Mouse (Mus musculus) cerebellum, adult 2 months (tissue): ENCODE measurements around the gene Mob3a. TPM values are rescaled to one million over a fixed set of nuclear protein-coding genes. Genes with fewer than 3 reads are reported as not detected.

Experiments used
- DNase-seq, 2 experiments: peaks; one replicate each; pipeline ENCODE4 v3.0.0; 2021
- H3K27ac ChIP-seq: fragments of 200-500 bp; 2 replicates; pipeline ENCODE4 v1.5.1; 2012; ENCODE audit warnings: low read length, control low read depth, inconsistent platforms; ENCODE audit not compliant: insufficient read depth
- H3K27me3 ChIP-seq: fragments of 200-500 bp; 2 replicates; pipeline ENCODE4 v1.6.1; 2012; ENCODE audit warnings: inconsistent platforms, mild to moderate bottlenecking, low read length, moderate library complexity; ENCODE audit not compliant: control insufficient read depth, insufficient read depth
- H3K4me1 ChIP-seq: fragments of 200-500 bp; 2 replicates; pipeline ENCODE4 v1.6.1; 2011; ENCODE audit warnings: low read length; ENCODE audit not compliant: control insufficient read depth, insufficient read depth
- H3K4me3 ChIP-seq: fragments of 200-500 bp; replicated peaks from 2 replicates; pipeline ENCODE3; 2011; ENCODE audit warnings: mild to moderate bottlenecking, low read depth, low read length, control low read depth; ENCODE audit not compliant: insufficient read depth
- CTCF ChIP-seq: fragments of 200-500 bp; IDR thresholded peaks from 2 replicates; pipeline ENCODE4 v1.5.1; 2011; ENCODE audit warnings: low read depth, mild to moderate bottlenecking, control low read depth, low read length, moderate library complexity, borderline replicate concordance; ENCODE audit not compliant: insufficient read depth
- POLR2A ChIP-seq: fragments of 200-500 bp; IDR thresholded peaks from 2 replicates; pipeline ENCODE4 v1.6.1; 2011; ENCODE audit warnings: low read length, control low read depth, borderline replicate concordance; ENCODE audit not compliant: insufficient read depth
- WGBS: fragments of 180-500 bp; shearing (Covaris S2); methylation state at CpG from one replicate; pipeline ENCODE4 v1.1.7; 2018; 5-methylcytosine and 5-hydroxymethylcytosine counted together
- polyA plus RNA-seq: library from polyadenylated mRNA; depleted of rRNA; stranded (reverse); fragments of >200 nt; gene quantifications from 2 replicates; pipeline ENCODE4 v1.2.3, GENCODE M21; 2012

Mob3a gene
- polyA plus RNA-seq, 1 experiment = 12.6 TPM

- TF ChIP-seq POLR2A = no peak
- no peak for TF ChIP-seq CTCF
- no peak for DNase-seq
- Histone ChIP-seq H3K27ac (peak overlapping the region; percentile 95), H3K4me3 (no peak overlapping the region), H3K4me1 (peaks cover 36% of the 10 kb centered on the region), H3K27me3 (no peaks in the 10 kb centered on the region)
- 27% methylated on average over 9 of the region's 10 CpGs for WGBS
Measured at GRCm38 (mm10) chr10:80678601-80679377, 23.0 kb downstream of the Mob3a start.

- Histone ChIP-seq H3K4me1 (peaks cover 42% of the 10 kb centered on the region), H3K4me3 (peak within 1 kb of the TSS; percentile 65), H3K27ac (peak within 1 kb of the TSS; percentile 95), H3K27me3 (no peaks in the 10 kb centered on the region)
- TF ChIP-seq CTCF = no peak
- no peak for TF ChIP-seq POLR2A
- peak; percentile 88 to 90 for DNase-seq
- WGBS = 1% methylated on average over 8 of the region's 8 CpGs
Measured at GRCm38 (mm10) chr10:80677942-80678436, 23.8 kb downstream of the Mob3a start, which contains the start of gene Mknk2. TSS of gene Mknk2 (minus strand) at chr10:80678112.

DNA sequence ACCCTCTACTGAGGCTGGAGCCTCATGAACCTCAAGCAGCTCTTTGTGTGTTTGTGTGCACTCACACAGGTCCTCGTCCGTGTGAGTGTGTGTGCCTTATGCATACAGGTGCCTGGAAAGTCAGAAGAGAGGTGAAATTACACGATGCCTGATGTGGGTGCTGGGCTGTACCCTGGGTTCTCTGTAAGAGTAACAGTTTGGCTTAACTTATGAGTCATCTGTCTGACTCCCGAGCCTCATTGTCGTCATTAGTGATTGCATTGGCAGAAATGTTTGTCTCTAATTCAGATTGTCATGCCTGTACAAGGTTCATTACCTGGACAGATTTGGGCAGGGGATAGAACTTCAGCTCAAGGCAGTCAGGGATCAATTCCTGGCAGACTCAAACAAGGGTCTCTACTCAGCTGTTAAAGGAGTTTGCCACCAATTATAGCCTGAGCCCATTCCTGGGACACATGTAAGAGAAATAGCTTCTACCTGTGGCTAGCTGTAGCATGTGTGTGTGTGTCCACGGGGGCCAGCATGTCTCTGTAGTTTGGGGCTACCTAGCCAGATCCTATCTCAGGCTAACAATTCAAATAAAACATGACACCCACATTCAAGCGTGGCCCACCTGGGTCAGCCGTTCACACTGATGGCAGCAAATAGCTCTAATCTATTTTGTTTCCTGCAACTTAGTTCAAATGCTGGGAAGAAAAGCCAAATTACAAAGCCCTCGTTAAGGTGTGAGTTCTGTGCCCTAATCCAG is 24.5 kb downstream of the Mob3a start:
- peaks cover 49% of the 10 kb centered on the region for H3K4me1 ChIP-seq
- 14% methylated on average over 9 of the region's 9 CpGs for WGBS

DNA sequence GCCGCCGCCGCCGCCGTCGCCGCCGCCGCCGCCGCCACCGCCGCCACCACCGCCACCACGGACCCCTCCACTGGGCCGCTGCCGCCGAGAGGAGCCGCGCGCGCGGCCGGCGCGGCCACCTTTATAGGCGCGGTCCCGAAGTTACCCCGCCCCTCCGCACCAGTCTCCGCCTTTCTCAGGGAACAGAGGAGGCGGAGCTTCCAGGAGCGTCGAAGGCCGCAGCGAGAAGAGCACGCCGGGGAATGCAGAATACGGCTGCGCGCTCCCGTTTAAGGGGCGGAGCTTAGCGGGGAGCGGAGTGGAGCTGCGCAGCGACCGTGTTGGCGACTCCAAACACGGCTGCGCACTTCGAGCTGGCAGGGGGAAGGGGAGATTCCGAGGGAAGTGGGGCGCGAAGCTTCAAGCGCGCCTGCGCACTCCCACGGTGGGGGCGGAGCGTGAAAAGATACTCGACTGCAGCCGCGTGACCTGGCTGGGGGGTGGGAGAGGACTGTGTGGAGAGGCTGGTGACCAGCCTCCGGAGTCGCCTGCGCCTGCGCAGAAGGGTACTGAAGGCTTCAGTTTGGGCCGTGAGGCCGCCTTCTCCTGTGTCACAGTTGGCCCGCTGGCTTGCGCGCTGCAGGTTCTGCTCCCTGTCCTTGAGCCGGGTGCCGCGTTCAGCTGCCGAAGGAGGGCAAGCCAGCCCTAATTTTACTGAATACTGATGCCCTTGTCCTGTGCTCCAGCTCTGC is 25.4 kb downstream of the Mob3a start:
- no peaks in the 10 kb centered on the region for H3K27me3 ChIP-seq
- H3K4me3 ChIP-seq = peak overlapping the region; percentile 80
- TF ChIP-seq CTCF (no peak), POLR2A (peak; percentile 100)
- H3K4me1 ChIP-seq = peaks cover 59% of the 10 kb centered on the region
- DNase-seq = peak; percentile 100
- under 1% methylated on average over 65 of the region's 78 CpGs for whole genome bisulfite sequencing
- peak overlapping the region; percentile 95 for H3K27ac ChIP-seq

More for the DNA sequence above, 24.5 kb downstream of the Mob3a start:
- DNase-seq = peak; percentile 45 to 57
- peak overlapping the region; percentile 95 for H3K27ac ChIP-seq
- H3K27me3 ChIP-seq = no peaks in the 10 kb centered on the region
- H3K4me3 ChIP-seq = peak overlapping the region; percentile 65
- no peak for TF ChIP-seq POLR2A

GRCm38 (mm10) chr10:80675405-80676197 is 26.2 kb downstream of the Mob3a start:
- TF ChIP-seq POLR2A = no peak
- TF ChIP-seq CTCF = no peak
- Histone ChIP-seq H3K4me3 (peak overlapping the region; percentile 80), H3K4me1 (peaks cover 66% of the 10 kb centered on the region), H3K27ac (peak overlapping the region; percentile 66), H3K27me3 (no peaks in the 10 kb centered on the region)
- under 1% methylated on average over 40 of the region's 54 CpGs for WGBS
- peak in 1 of 2 experiments; percentile 57 for DNase-seq

GRCm38 (mm10) chr10:80674851-80675404 is 26.8 kb downstream of the Mob3a start:
- DNase-seq = no peak
- peaks cover 73% of the 10 kb centered on the region for H3K4me1 ChIP-seq
- H3K4me3 ChIP-seq = peak overlapping the region; percentile 80
- peak overlapping the region; percentile 60 for H3K27ac ChIP-seq
- no peaks in the 10 kb centered on the region for H3K27me3 ChIP-seq
- no peak for TF ChIP-seq CTCF
- no peak for TF ChIP-seq POLR2A
- WGBS = 3% methylated on average over 6 of the region's 6 CpGs

DNA sequence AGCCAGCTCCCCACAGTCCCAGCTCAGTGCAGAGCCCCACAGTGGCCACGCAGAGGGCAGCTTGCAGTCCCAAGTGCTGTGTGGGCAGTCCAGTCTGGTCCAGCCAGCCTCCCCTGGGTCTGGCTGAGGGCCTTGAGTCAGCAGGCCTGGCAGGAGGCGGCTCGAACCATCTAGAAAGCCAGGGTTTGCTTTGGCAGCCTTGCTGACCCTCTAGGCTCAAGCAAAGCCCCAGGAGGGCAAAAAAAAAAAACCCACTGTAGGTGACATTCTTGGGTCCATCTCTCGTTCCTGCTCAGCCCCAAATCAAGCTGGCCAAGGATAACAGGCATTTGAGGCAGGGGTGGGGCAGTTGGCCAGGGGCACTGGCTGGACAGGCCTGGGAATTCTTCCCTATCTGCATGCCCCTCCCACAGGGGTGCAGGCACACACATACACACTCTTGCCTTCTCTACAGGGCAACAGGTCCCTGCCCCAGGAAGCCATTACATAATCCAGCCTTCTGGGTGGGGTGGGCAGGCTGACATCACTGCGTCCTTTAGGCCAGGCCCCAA is 27.5 kb downstream of the Mob3a start:
- WGBS = 3% methylated on average over 5 of the region's 5 CpGs
- H3K4me3 ChIP-seq = peak overlapping the region; percentile 80
- H3K27ac ChIP-seq = peak overlapping the region; percentile 5
- no peaks in the 10 kb centered on the region for H3K27me3 ChIP-seq
- H3K4me1 ChIP-seq = peaks cover 73% of the 10 kb centered on the region
- peak; percentile 58 to 65 for DNase-seq
- TF ChIP-seq POLR2A (no peak), CTCF (no peak)
